Mouse (Mus musculus) heart, adult 9 months (tissue): ENCODE results near the gene Pth2.

ENCODE experiments used
- DNase-seq, 2 experiments: peaks; one replicate each; pipeline ENCODE4 v3.0.0; 2022; ENCODE audit warnings: low spot score in 2 of 2

Gene Pth2

DNA sequence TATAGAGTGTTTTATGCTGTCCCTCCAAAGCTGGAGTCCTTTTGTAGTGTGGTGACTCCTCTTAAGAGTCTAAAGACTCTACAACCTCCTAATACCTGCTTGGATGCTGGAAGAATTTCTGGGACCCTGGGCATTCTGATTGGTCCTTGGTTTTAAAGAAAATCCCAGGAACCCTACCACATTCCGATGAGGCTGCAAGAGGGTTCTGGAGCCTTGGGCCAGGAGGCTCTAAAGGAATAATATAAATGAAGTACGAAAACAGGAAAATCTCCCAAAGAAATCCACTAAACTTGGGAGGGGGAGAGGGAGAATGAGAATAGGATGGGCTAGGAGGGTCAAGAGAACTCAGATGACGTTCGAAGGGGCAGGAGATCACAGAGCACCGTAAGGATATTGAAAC, 27.2 kb upstream of the Pth2 start:
- no peak for DNase-seq

DNA sequence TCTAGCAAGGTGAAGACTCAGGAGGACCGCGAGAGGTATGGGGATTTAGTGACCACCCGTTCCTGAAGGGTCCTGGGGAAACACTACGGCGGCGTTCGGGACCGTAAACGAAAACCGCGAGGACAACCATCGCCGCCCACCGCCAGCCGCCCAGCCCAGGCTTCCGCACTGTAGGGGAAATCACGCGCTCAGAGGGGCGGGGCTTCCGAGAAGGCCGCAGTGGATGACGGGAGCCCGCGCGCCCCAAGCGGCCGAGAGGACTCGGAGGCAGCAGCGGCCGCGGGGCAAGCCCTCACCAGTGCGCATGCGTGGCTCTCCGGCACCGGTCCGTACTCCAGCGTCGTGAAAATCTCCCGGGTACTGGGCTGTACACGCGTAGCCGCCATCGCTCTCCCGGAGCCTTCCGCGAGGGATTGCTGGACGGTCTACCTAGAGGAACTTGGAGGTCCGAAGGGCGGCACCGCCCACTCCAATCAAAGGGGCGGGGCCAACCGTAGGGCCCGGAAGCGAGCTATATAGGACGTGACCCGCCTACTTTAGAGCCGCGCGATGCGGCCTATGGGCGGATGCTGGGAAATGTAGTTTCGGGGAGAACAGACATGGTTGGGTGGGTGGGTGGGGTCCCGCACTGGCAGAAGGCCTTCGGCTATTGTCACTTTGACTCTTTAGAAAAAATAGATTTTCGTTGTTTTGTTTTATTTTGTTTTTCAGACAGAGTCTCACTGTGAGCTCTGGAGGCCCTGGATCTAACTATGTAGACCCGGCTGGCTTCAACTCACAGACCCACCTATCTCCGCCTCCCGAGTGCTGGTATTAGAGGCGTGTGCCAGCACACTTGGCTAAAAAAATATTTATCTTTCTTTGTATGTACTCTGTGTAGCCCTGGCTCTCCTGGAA, 26.5 kb upstream of the Pth2 start, which contains the start of the genes Pih1d1 and Aldh16a1:
TSS of gene Pih1d1 (plus strand) at position 208 of the 897 bp plus-strand sequence.
TSS of gene Aldh16a1 (minus strand) at position 489 of the 897 bp plus-strand sequence.
- DNase-seq = peak; percentile 97 to 98

DNA sequence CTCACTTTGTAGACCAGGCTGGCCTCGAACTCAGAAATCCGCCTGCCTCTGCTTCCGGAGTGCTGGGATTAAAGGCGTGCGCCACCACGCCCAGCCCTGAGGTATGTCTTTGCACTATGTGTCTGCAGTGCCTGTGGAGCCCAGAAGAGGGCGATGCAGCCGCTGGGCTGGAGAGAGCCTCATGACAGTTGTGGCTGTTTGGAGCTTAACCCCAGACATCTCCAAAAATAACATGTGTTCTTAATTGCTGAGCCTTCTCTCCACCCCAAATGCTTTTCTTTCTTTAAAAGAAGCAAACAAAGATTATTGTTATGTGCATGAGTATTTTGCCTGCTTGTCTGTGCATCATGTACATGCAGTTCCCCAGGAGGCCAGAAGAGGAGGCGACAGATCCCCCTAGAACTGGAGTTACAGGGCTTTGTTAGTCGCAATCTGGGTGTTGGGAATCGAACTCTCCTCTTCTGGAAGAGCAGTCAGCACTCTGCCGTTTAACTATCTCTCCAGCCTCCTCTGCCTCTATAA, 25.7 kb upstream of the Pth2 start:
- peak in 1 of 2 experiments; percentile 51 for DNase-seq

DNA sequence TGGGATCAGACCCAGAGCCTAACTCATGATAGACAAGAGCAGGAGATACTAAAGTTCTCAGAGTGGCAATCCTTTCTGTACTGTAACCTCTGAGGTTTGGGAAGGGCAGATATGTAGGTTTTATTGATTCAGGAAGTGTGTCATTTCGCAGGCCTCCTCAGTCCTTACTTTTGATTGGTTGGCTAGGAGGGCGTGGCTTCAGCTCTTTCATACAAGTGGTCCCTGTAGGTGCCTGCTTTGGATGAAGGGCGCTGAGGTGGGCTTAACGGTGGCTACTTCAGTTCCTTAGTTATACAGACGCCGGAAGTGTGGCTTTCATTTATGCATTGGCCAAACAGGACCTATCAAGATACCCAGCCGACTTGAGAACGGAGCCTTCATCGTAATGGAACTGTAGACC, 25.2 kb upstream of the Pth2 start:
- no peak for DNase-seq

DNA sequence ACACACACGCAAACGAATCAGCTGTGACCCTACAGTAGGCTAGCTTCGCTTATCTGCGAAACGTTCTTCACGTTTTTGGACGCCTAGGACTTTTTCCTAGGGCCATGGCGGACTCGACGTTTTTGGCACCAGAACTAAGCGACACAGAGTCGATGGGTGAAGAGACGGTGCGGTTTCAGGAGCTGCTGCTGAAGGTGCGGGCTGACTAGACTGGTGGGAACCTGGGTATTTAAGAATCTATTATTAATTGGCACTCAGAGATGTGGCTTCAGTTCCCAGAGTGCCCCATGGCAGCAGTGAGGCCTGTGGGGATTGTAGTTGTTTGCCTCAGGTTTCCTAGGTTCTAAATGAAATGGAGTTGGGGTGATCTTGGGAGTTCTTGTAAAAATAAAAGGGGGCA, 24.6 kb upstream of the Pth2 start:
- no peak for DNase-seq

DNA sequence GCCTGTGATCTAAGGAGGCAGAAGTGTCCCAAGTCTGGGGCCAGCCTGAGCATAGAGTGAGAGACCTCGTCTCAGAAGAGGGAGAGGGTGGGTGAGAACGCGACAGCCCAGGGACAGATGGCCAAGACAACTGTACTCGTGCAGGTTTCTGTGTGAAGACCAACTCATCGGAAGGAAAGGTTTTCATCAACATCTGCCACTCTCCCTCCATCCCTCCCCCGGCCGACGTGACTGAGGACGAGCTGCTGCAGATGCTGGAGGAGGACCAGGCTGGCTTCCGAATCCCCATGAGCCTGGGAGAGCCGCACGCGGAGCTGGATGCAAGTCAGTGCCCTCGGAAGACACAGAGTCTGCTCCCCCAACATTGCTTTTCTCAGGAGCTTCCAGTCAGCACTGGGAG, 23.3 kb upstream of the Pth2 start:
- no peak for DNase-seq

DNA sequence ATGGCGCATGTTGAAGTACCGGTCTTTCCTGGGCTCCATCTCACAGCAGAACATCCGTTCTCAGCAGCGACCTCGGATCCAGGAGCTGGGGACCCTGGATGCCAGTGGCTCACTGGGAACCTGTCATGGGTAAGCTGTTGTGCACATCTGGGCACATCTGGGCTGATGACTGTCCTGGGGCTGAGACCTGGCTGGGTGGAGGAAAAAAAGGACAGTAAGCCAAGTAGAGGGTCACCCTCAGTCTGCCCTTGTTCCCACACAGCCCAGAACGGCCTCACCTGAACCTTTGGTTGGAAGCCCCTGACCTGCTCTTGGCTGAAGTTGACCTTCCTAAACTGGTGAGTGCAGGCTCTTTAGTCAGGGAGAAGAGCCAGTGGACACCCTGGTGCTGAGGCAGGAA, 21.8 kb upstream of the Pth2 start:
- no peak for DNase-seq

DNA sequence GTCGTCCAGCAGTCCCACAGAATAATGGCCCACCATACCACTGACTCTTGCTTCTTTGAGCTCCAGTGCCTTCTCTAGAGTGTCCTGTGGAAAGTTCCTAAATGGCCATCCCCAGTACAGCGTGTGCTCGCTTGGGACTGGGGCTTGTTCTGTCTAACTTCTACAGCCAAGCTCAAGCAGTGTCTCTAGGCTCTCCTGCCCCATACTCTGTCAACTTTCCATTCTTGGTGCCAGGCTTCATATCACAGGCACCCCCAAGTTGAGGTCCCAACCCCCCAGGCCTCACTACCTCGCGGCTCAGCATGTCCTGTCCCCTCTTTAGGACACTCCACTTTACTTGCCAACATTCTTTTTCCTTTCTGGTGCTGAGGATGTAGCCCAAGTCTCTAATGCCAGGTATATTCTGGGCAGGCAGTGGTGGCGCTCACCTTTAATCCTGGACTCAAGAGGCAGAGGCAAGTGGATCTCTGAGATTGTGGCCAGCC, 20.4 kb upstream of the Pth2 start:
- DNase-seq = no peak

DNA sequence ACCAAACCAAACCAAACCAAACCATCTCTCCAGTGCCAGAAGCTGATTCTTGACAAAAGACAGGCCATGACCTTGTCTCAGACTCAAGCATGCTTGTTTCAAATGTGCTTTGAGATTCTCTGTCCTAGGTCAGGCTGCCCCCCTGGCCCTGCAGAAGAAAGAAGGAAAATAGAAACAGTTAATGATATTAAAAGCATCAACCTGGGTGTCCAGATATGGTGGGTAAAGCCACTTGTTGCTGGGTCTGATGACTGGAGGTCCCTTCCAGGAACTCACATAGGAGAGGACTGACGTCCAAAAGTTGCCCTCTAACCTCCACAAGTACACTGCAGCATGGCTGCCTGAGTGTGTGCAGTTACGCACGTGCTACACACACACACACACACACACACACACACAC, 19.9 kb upstream of the Pth2 start:
- no peak for DNase-seq

DNA sequence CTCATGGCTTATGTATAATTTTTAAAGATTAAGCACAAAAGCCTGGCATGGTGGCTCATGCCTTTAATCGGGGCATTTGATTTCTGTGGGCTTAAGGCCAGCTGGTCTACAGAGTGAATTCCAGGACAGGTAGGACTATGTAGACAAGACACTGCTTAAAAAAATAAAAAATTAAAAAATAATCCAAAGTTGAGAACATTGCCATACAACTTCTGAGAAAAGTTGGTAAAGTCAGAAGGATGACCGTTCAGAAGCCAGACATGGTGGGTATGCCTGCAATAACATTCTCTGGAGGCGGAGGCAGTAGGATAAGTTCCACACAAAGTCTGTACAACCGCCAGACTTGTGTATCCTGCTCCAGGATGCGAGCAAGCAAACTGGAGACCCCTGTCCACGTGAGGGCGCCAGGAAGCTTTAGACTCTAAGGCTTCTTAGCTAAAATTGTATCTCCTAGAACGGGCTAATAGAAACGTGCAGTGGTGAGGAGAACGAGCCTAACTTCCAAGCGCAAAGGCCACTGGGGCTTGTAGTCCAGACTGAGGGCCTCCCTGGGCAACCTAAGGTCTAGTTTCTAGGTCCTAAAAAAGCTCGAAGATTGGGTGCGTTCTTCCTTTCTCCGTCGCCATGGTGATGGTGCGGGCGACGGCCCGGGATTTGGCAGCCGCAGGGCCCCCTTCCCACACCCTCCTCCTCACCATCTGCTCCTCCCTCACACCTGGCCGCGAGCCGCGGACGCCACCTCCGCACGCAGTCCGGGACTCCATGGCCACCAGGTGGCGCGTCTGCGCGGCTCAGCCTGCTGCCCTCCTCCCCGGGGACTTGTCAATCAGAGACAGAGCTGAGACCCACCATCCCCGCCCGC, 19.0 kb upstream of the Pth2 start:
- DNase-seq = peak; percentile 81 to 85

DNA sequence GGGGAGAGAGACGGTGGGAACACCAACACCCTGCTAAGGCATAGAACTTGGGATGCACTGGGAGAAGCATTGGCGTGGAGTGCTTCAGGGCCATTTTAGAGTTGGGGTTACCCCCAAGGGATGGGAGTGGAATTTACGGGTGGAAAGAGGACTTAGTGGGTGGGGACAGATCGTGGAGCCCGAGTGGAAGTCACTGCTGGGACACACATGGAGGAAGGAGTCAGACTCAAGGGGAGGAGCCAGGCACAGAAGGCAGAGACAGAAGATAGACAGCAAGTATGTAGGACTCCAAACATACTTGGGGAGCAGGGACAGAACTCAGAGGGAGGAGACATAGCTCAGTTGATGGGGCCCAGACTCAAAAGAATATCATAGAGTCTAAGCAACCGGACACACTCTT, 18.2 kb upstream of the Pth2 start:
- DNase-seq = no peak

DNA sequence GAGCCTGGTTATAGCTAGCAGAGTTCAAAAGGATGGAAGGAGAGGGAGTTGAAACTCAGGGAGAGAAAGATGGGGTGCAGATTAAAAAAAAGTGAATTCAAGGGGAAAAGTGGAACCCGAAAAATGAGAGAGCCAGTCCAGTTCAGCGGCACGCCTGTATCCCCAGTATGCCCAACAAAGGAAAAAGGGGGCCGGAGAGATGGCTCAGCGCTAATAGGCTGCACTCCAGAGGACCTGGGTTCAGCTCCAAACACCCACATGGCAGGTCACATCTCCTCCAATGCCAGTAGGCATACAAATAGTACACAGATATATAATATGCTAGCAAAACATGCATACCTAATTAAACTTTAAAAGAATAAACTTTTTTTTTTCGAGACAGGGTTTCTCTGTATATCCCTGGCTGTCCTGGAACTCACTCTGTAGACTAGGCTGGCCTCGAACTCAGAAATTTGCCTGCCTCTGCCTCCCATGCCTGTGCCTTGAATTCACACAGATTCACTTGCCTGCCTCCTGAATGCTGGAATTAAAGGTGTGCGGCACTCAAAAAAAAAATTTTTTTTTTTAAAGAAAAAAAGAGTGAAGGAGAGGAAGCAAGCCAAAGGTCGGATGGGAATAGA, 17.7 kb upstream of the Pth2 start:
- no peak for DNase-seq

DNA sequence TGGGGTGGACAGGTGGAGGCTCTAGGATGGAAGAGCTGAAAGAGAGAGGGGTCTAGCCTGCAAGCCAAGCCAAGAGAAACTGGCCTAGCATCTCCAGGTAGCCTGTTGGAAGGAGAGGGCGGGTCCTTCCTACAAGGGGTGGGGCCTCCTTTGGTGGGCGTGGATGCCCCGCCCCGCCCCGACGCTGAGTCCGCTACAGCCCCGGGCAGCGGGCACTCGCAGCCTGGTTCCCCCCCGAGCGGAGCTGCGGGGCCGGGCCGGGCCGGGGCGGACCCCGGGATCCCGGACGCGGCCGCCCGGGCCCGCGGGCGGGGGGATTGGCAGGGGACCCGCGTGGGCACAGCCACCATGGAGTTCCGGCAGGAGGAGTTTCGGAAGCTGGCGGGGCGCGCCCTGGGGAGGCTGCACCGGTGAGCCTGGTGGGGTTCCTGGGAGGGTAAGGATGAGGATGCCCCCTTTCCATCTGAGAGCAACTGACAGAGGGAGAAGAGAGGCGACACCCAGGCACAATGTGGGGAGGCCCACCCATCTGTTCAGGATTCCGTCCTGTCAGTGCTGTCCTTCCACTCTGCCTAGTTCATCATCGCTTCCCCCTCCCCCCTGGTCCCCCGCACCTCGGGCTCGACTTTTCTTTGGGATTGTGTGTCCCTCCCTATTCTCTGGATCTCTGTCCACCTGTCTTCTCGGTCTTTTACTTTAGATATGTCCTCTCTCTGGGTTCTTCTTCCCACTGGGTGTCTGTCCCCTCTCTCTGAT, 16.9 kb upstream of the Pth2 start, which contains the start of gene Slc17a7:
TSS of gene Slc17a7 (plus strand) at position 215 of the 756 bp plus-strand sequence.
- DNase-seq = no peak

DNA sequence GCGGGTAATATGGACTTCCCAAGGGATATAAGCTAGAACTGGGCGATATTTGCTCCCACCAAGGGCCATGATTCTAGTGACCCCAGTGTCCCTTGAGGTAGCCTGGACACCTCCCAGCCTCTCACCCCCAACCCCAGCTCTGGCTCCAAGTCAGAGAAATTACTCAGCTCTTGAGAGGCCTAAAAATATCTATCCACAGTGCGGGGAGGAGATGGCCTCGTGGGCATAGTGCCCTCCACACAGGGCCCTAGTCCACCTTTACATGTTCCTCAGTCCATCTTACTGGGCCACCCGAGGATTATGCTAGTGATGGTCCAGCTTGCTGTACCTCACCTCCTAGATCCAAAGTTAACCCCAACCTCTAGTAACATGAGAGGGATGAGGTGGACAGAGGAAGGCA, 16.0 kb upstream of the Pth2 start:
- DNase-seq = no peak

DNA sequence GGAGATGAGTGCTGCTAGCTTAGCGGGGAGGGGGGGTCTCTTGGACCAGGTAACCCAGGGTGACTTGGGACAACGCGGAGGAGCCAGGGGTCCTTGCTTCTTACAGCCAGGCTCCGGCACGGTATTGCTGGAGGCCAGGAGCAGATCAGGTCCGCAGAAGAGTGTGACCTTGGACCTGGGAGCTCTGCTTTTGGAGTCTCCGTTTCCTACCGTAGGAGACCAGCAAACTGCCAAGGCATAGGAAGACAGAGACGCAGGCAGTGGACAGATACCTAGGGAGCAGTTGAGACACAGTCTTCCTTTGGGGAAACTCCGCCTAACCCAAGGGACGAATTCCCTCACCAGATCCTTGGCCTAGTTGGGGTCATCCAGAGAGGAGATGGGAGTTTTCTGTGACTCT, 15.1 kb upstream of the Pth2 start:
- no peak for DNase-seq

DNA sequence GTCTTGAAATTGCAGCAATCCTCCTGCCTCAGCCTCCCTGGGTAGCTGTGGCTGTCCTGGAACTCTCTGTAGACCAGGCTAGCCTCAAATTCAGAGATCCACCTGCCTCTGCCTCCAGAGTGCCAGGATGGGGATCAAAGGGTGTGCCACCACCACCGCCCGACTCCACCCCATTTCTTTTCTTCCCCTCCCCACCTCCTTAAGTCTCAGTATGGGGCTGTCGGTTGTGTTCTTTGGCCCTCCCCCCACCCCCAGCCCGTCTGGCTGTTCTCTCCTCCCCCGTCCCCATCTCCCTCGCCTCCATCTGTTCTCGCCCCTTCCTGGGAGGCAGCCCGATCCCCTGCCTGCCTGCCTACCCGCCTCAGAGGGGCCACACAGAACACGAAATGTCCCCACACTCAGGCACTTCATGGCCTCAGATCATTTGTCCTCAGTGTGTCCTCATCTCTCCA, 13.8 kb upstream of the Pth2 start:
- no peak for DNase-seq

DNA sequence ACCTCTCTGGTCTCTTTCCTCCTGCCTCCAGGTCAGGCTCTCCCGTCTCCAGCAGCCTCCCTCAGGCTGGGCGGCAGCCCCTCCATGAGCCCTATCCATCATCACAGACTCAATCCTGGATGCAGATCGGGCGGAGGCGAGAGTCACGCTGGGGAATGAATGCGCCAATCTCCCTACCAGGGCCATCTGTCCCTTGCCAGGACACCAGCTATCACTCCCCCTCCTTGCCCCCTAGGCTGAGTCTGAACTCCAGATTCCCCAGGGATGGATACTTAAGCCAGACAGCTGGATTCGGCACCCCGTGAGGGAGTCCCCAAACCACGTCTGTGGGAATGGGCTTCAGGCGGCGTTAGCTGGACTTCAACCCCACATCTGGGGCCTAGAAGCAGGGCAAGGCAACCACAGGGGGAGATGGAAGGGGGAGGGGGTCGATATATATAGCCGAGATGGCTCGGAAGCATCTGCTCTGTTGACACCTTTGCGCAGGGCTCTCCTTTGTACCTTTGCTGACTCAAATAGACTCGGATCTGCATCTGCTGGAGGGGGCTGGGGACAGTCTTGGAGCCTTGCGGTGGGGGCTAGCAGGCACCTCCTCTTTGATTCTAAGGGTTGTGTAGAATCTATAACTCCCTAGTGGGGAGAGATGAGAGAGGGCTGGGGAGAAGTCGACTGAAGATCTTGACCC, 12.9 kb upstream of the Pth2 start:
- no peak for DNase-seq

DNA sequence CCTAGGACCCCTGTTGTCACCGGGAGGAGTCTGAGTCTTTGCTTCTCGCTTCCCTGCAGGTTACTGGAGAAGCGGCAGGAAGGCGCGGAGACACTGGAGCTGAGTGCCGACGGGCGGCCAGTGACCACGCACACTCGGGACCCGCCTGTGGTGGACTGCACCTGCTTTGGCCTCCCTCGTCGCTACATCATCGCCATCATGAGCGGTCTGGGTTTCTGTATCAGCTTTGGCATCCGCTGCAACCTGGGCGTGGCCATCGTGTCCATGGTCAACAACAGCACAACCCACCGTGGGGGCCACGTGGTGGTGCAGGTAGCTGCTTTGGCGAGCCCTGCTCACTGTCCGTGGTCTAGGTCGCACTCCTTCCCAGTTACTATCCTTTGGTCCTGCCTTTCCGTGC, 12.1 kb upstream of the Pth2 start:
- DNase-seq = no peak

DNA sequence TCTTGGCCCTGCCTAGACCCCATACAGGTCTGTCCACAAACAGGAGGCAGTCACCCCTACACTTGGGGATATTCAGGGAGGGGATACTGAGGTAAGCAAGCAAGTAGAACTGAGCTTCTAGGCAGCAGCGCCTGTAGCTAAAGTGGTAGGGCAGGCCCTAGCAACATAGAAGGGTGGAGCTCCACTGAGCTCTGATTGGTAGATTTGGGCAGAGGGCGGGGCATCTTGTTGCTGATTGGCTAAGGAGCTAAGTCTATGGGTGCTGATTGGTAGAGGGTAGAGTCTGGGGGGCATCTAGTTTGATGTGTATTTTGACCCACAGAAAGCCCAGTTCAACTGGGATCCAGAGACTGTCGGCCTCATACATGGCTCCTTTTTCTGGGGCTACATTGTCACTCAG, 11.3 kb upstream of the Pth2 start:
- DNase-seq = no peak

DNA sequence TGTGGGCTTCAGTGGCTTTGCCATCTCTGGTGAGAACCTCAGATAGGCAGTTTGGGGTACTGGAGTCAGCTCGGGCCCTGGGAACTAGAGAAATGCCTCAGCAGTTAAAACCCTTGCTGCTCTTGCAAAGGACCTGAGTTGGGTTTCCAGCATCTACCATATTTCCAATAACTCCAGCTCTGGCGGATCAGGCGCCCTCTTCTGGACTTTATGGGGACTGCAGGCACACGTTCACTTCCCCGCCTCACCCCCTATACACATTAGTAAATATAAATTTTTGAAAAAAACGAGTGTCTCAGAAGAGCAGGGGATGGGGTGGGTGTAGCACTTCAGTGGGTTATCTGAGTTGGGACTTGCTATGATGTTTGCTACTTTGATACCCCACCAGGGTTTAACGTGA, 7.8 kb upstream of the Pth2 start:
- no peak for DNase-seq
